Mouse (Mus musculus) lung, postnatal 0 days (tissue): ENCODE measurements around the gene Cilp.

Experiments used
- CTCF ChIP-seq: IDR thresholded peaks from 2 replicates; pipeline ENCODE4 v1.5.1; 2016; ENCODE audit warnings: antibody characterized with exemption, mild to moderate bottlenecking
- EP300 ChIP-seq: IDR thresholded peaks from 2 replicates; pipeline ENCODE4 v1.6.1; 2016; ENCODE audit warnings: antibody characterized with exemption, mild to moderate bottlenecking, control low read depth

DNA sequence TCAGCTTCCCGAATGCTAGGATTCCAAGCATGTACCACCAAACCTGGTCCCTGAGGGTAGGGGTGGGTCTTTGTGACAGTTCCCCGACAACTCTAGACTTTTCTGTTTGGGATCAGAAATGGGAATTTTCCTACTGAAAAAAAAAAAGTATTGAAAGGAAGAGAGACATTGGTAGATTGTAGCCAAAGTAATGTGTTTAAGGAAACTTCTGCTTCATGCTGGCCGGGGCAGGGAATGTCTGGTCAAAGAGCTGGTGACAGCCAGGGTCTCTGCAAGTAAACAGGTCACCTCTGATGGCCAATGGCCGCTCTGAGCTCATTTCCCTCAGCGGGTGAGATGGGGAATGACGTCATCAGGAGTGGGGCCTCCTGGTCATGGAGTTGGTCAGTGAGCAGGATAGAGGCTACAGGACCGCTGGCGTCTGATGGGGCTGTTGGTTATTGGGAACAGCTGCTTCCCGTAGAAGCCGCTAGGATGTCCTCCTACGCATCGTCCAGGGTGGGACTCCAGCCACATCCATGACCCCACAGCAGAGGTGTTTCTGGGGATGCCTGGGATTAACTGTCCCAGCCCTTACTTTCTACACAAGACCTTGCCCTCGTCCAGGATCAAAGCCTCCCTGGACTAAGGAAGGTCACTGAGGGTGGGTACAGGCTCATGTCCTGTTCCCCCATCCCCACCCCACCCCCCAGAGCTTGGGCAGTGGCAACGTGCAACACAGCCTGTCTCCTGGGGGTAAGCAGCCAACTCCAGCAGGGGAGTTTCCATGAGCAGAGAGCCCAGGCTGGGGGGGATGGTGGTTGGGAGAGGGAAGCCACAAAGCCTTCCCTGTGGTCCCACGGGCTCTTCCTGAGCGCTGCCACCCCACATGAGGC, 17.2 kb upstream of the Cilp start:
- TF ChIP-seq CTCF (no peak), EP300 (no peak)
